Mouse (Mus musculus) heart, embryonic 14.5 days (tissue): ENCODE measurements at regions not wholly inside any gene's neighbourhood (a gene's known extent, or its start where the extent isn't known, plus 50 kb on each side); places are given as distances from the start of the nearest gene placed in this dataset.

Source experiments
- ATAC-seq: fragments of 200-750 bp; cut with Nextera tagmentation; 2 replicates; pipeline ENCODE4 v1.8.0; 2017; ENCODE audit warnings: low read depth, moderate TSS enrichment; ENCODE audit not compliant: insufficient number of reproducible peaks, insufficient read depth, low FRiP score
- H3K27ac ChIP-seq, 2 experiments: fragments of 200-500 bp in 1 of 2; fragments of 300-500 bp in 1 of 2; sonication (generic) in 1 of 2; replicated peaks in 1 of 2; 2 replicates each; pipeline ENCODE4 v1.5.1; 2012 to 2014; ENCODE audit warnings: low read depth in 2 of 2, low read length in 2 of 2, control low read depth in 1 of 2, mild to moderate bottlenecking in 1 of 2, mixed read lengths in 1 of 2; ENCODE audit not compliant: control insufficient read depth in 1 of 2, insufficient read depth in 1 of 2
- H3K27me3 ChIP-seq: fragments of 300-500 bp; sonication (generic); 2 replicates; pipeline ENCODE4 v1.6.1; 2014; ENCODE audit warnings: mild to moderate bottlenecking, low read length, control low read depth; ENCODE audit not compliant: control insufficient read depth, insufficient read depth
- H3K36me3 ChIP-seq: fragments of 300-500 bp; sonication (generic); 2 replicates; pipeline ENCODE4 v1.6.1; 2014; ENCODE audit warnings: mild to moderate bottlenecking, control low read depth, low read length, mixed read lengths; ENCODE audit not compliant: control insufficient read depth, insufficient read depth
- H3K4me1 ChIP-seq, 2 experiments: fragments of 200-500 bp in 1 of 2; fragments of 300-500 bp in 1 of 2; sonication (generic) in 1 of 2; 2 replicates each; pipeline ENCODE4 v1.6.1; 2012 to 2014; ENCODE audit warnings: low read length in 2 of 2, control low read depth in 1 of 2, mixed read lengths in 1 of 2; ENCODE audit not compliant: control insufficient read depth in 2 of 2, insufficient read depth in 2 of 2
- H3K4me2 ChIP-seq: fragments of 300-500 bp; sonication (generic); 2 replicates; pipeline ENCODE4 v1.6.1; 2014; ENCODE audit warnings: mild to moderate bottlenecking, low read length
- H3K4me3 ChIP-seq, 2 experiments: fragments of 200-500 bp in 1 of 2; fragments of 300-500 bp in 1 of 2; sonication (generic) in 1 of 2; 2 replicates each; pipeline ENCODE4 v1.5.1; 2012 to 2014; ENCODE audit warnings: low read length in 2 of 2, mild to moderate bottlenecking in 2 of 2, control low read depth in 1 of 2, low read depth in 1 of 2, moderate library complexity in 1 of 2; ENCODE audit not compliant: control insufficient read depth in 1 of 2, insufficient read depth in 1 of 2
- H3K9ac ChIP-seq: fragments of 300-500 bp; sonication (generic); 2 replicates; pipeline ENCODE4 v1.6.1; 2014; ENCODE audit warnings: mild to moderate bottlenecking, low read length
- H3K9me3 ChIP-seq: fragments of 300-500 bp; sonication (generic); 2 replicates; pipeline ENCODE4 v1.6.1; 2016; ENCODE audit warnings: low read length, control low read depth; ENCODE audit not compliant: control insufficient read depth
- WGBS: fragments of 180-500 bp; shearing (Covaris S2); extraction: QIAGEN DNeasy Blood & Tissue Kit; methylation state at CpG from one replicate; pipeline ENCODE4 v1.1.7; 2014; 5-methylcytosine and 5-hydroxymethylcytosine counted together

DNA sequence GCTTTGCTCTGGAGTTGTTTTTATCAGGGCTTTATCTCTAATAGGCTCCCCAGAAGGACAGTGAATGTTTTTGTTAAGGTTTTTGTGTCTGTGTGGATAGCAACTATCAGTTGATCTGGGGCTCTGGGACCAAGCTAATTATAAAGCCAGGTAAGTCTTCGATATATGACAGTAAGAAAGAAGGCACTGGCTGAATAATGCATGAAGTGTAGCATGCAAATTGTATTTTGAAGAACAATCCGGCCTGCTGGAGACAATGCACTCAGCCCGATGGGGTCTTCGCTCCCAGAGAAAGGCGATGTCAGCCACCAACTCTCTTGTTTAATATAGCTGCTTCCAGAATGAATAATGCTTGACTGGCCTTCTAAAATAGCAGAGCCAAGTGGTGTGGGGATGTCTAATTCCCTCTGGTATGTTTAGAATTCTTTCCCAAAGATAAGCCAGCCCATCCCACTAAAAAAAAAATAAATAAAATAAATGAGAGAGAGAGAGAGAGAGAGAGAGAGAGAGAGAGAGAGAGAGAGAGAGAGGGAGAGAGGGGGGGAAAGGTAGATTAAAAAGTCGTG lies 68.6 kb downstream of the Dad1 start:
- H3K9ac ChIP-seq: no peak overlapping the region
- H3K27me3 ChIP-seq: no peaks in the 10 kb centered on the region
- no peak overlapping the region for H3K4me2 ChIP-seq
- 29% methylated on average over 6 of the region's 6 CpGs for WGBS
- no peak for ATAC-seq
- H3K4me3 ChIP-seq: no peak overlapping the region
- no peak overlapping the region; a peak in 1 of 4 replicates for H3K27ac ChIP-seq
- peaks cover 17 to 49% of the 10 kb centered on the region in 2 experiments for H3K4me1 ChIP-seq
- no peaks in the 10 kb centered on the region for H3K9me3 ChIP-seq
- no peaks in the 10 kb centered on the region for H3K36me3 ChIP-seq

DNA sequence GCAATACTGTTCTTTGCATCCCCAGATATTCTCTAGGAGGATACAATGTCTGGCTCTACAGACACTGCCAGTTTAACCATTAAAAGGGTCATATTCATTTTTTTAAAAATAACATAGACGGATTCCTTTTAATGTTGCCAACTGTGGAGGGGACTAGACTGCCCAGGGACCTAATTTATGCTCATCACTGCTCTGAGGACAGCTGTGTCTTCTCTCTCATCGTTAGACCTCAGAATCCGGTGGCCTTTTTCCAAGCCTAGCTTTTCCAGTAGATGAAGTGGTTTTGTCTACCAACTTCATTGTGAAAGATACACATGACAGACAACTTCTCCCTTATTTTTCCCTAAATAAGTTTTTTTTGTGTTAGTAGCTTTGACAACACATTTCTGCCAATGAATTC lies 70.0 kb downstream of the Dad1 start:
- no peak for ATAC-seq
- Histone ChIP-seq H3K36me3 (no peaks in the 10 kb centered on the region), H3K4me2 (no peak overlapping the region), H3K27ac (no peak overlapping the region), H3K27me3 (no peaks in the 10 kb centered on the region), H3K4me1 (peaks cover 12 to 37% of the 10 kb centered on the region in 2 experiments), H3K9ac (no peak overlapping the region), H3K4me3 (no peak overlapping the region), H3K9me3 (no peaks in the 10 kb centered on the region)
- 85% methylated on average over 3 of the region's 3 CpGs for WGBS

DNA sequence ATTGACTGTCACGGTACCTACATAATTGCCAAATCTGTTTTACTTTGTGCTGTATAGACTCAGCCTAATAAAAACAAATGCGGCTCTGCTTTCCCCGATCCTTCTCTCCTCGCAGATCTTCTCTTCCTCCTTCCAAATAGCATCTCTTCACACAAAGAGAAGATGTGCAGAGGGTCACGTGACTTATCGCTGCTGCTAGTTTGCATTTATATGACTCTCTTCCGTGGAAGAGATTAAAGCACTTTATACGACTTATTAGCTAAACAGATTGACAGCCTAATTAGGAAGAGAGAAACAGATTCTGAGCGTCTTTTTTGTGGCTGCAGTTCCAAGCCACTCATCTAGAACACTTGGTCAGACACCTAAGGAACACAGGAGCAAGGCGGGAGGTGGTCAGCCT lies 71.1 kb downstream of the Dad1 start:
- Histone ChIP-seq H3K36me3 (no peaks in the 10 kb centered on the region), H3K4me2 (no peak overlapping the region), H3K9ac (no peak overlapping the region), H3K9me3 (no peaks in the 10 kb centered on the region), H3K4me1 (peaks cover 14 to 41% of the 10 kb centered on the region in 2 experiments), H3K27me3 (no peaks in the 10 kb centered on the region), H3K27ac (no peak overlapping the region), H3K4me3 (no peak overlapping the region)
- ATAC-seq: no peak
- 84% methylated on average over 10 of the region's 10 CpGs for WGBS

DNA sequence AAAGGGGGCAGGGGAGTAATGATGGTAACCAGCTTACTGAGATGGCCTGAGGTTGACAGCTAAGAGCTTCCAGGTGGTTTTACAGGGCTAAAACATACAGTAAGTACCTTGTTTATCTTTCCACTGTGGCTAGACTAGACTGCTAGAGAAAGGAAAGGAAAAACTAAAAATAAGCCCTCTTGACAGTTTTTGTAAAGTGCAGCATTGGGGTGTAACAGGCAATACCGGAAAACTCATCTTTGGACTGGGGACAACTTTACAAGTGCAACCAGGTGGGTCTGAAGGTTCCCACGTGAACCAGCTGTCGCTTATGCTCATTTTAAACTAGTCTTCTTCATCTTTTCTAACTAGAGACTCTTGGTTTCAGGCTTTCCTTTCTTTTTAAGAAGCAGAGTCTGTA lies 72.6 kb downstream of the Dad1 start:
- Histone ChIP-seq H3K4me3 (no peak overlapping the region), H3K4me2 (no peak overlapping the region), H3K9me3 (no peaks in the 10 kb centered on the region), H3K27me3 (no peaks in the 10 kb centered on the region), H3K27ac (peak overlapping the region; percentile 21 to 49; a peak in 2 of 4 replicates), H3K9ac (no peak overlapping the region), H3K36me3 (no peaks in the 10 kb centered on the region), H3K4me1 (peaks cover 16 to 42% of the 10 kb centered on the region in 2 experiments)
- WGBS: 63% methylated on average over 3 of the region's 3 CpGs
- no peak for ATAC-seq

DNA sequence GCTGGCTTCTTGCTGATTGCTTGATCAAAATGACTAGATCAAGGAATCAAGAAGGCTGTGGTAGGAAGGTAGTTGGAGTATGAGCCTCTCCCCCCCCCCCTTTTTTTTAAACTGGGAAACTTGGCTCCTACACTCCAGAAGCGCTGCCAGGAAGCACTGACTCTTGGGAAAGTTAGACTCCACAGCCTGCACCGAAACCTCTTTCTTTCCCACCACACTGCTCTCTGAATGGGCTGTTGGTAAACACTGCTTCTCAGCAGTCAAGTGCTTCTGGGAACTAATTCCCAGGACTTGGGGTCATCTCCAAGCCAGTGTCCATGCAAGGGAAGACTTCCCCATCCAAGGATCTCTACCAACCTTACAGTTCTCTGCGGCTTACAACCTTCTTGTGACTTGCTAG lies 73.2 kb downstream of the Dad1 start:
- 73% methylated on average over 3 of the region's 3 CpGs for WGBS
- peaks cover 13 to 37% of the 10 kb centered on the region in 2 experiments for H3K4me1 ChIP-seq
- H3K27ac ChIP-seq: peak overlapping the region; percentile 21 to 49; a peak in 2 of 4 replicates
- H3K27me3 ChIP-seq: no peaks in the 10 kb centered on the region
- H3K9ac ChIP-seq: no peak overlapping the region
- H3K4me3 ChIP-seq: no peak overlapping the region
- H3K4me2 ChIP-seq: no peak overlapping the region
- H3K36me3 ChIP-seq: no peaks in the 10 kb centered on the region
- H3K9me3 ChIP-seq: no peaks in the 10 kb centered on the region
- ATAC-seq: no peak

DNA sequence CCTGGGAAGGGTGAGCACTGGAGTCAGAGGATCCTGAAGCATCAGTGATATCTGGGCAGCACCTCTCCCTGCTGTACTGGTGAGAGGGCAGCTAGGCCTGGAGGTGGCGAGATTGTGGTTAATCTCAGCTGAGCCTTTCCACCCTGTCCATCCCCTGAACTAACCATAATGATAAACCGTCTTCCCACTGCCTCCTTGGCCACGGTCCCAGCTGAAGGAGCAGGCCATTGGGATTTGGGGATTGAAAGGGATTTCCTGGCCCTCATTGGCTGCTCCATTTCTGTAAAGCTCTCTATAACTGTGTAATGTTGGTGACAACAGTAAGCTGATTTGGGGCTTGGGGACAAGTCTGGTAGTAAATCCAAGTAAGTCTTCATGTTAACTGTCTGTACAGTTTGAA lies 73.6 kb downstream of the Dad1 start:
- Histone ChIP-seq H3K9ac (no peak overlapping the region), H3K27me3 (no peaks in the 10 kb centered on the region), H3K36me3 (no peaks in the 10 kb centered on the region), H3K4me3 (no peak overlapping the region), H3K4me2 (no peak overlapping the region), H3K9me3 (no peaks in the 10 kb centered on the region), H3K27ac (peak overlapping the region in 1 of 2 experiments; percentile 21; a peak in 2 of 4 replicates), H3K4me1 (peaks cover 11 to 32% of the 10 kb centered on the region in 2 experiments)
- peak; percentile 19; the same call in 1 of the 2 replicates for ATAC-seq
- WGBS: 47% methylated on average over 3 of the region's 3 CpGs

DNA sequence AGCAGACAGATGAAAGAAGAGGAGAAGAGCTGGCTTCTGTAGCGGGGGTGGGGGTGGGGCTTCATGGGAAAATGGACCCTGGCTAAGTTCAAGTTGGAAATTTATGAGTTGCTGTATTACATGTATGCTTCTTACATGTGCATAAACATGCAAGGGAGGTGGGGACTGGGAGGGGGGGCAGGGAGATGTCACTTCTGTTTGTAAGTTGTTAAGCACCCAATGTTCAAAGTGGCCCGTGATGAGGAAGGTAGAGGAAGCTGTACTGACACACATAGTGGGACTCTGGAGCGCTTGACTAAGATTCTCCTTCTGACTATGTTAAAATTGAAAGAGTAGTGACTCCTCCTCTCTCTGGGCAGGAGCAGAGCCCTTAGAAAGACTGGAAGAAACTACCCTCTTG lies 75.0 kb downstream of the Dad1 start:
- Histone ChIP-seq H3K9me3 (no peaks in the 10 kb centered on the region), H3K36me3 (no peaks in the 10 kb centered on the region), H3K27me3 (no peaks in the 10 kb centered on the region), H3K4me1 (peaks cover 11 to 25% of the 10 kb centered on the region in 2 experiments), H3K4me3 (no peak overlapping the region), H3K4me2 (no peak overlapping the region), H3K9ac (no peak overlapping the region), H3K27ac (no peak overlapping the region)
- 87% methylated on average over 3 of the region's 3 CpGs for WGBS
- no peak for ATAC-seq

DNA sequence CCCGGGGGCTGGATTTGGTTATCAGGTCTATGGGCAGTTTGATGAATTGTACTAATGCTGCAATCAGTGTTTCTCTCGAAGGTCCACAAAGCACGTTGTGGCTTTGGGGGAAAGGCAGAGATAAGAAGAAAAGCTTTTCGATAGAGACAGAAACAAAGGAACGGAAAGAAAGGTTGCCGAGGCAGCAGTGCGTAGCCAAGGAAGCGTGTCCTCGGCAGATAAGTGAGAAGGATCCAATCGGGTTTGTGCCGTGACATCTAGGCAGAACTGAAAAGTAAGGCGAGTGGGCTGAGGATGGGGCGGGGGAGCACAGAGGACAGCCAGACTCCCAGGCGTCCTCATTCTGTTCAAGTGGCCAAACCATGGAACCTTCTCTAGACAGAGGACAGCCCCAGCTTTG lies 77.4 kb downstream of the Dad1 start:
- Histone ChIP-seq H3K9ac (no peak overlapping the region), H3K4me3 (no peak overlapping the region), H3K9me3 (no peaks in the 10 kb centered on the region), H3K36me3 (no peaks in the 10 kb centered on the region), H3K4me2 (no peak overlapping the region), H3K27me3 (no peaks in the 10 kb centered on the region), H3K27ac (no peak overlapping the region), H3K4me1 (peaks cover 11 to 22% of the 10 kb centered on the region in 2 experiments)
- ATAC-seq: no peak
- 41% methylated on average over 14 of the region's 14 CpGs for WGBS
